Mouse (Mus musculus): ENCODE results near the gene Akt3.

GRCm38 (mm10) chr1:176997711-176998689 is 260.0 kb downstream of the Akt3 start:
- TF ChIP-seq CTCF (IDR thresholded peaks at IDR 0.05; ENCODE audit: extremely low read depth, insufficient read length, insufficient replicate concordance, low read depth, low read length) (no peak), POLR2A (IDR thresholded peaks at IDR 0.05; ENCODE audit: low read depth, low read length) (no peak; the same call in 1 of the 2 replicates)
